Mouse (Mus musculus) lung, adult 2 months (tissue): ENCODE measurements around the gene Dnah11.

Experiments used
- CTCF ChIP-seq: fragments of 200-500 bp; IDR thresholded peaks from 2 replicates; pipeline ENCODE4 v1.5.1; 2011; ENCODE audit warnings: mild to moderate bottlenecking, low read length, control low read depth; ENCODE audit not compliant: insufficient read depth
- POLR2A ChIP-seq: fragments of 200-500 bp; IDR thresholded peaks from 2 replicates; pipeline ENCODE4 v1.6.1; 2011; ENCODE audit warnings: low read depth, mild to moderate bottlenecking, control low read depth, low read length, borderline replicate concordance; ENCODE audit errors: extremely low read depth

GRCm38 (mm10) chr12:117835371-117835770 lies 363.5 kb downstream of the Dnah11 start:
- TF ChIP-seq CTCF (no peak), POLR2A (no peak)
